Mouse (Mus musculus): ENCODE measurements around the gene Stox2.
A peak's percentile ranks its signal among the peaks of the same experiment; 100 is the strongest.

Stox2 gene

DNA sequence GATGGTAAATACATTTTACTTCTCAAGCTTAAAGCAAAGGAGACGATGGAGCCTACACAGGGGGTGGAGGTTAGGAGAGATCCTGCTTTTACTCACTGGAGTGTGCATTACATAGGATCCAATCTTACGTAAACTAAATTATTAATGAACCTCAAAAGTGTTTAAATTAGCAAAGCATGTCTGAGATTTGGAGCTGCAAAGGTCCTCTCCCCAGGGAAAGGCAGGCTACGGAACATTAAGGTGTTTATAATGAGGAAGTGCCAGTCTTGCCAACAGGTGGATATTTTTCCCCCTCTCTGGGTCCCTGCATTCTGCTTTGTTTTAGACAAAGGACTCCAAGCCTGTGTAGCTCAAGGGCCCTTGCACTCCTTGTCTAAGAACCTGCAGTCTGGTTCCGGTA, 205.3 kb downstream of the Stox2 start:
- DNase-seq = no peak

DNA sequence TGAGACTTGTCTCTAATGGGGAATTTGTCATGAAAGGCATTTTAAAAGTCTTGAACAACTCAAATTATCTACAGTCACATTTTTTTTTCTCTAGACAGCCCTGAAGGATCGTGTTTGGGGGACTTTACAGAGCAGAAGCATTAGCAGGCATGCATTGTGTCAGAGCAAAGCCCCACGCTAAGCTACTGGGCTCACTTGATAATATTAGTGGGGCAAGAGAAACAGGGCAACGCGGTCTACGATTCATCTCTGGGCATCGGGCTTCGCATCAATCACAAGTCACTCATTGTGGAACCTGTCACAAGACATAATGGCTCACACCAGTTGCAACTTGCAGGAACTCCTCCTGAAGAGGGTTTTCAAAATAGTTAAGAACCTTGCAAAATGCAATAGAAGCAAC, 205.9 kb downstream of the Stox2 start:
- DNase-seq = no peak

DNA sequence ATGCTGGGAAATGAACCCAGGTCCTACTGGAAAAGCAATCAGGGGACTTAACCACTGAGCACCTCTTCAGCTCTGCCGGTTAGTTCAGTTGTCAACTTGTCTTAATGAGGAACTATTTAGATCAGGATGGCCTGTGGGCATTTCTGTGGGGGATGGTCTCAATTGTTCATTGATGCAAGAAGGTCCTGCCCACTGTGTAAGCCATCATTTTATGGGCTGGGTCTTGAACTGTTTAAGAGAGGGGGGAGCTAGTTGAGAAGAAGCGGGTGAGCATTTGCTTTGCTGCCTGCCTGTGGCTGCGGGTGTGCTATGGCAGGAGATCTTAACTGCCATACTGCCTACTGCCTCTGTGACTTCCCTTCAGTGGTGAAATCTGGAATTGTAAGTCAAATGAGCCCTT, 214.1 kb downstream of the Stox2 start:
- no peak for DNase-seq

DNA sequence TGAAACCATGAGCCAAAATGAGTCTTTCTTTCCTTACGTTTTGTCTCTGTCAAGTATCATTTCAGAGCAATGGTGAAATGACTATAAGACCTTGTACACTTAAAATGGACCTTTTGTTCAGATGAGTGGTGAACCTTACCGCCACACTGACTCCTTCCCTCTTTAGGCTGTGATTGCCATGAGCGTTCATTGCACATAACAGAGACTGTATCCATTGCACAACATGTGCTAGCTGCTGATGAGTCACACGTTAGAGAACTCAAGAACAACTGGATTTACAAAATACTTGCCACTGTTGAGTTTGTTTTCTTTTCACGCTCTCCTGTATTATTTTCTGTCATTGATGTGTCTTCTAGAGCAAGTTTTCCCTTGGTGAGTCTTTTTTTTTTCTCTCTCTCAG, 216.1 kb downstream of the Stox2 start:
- DNase-seq = no peak

DNA sequence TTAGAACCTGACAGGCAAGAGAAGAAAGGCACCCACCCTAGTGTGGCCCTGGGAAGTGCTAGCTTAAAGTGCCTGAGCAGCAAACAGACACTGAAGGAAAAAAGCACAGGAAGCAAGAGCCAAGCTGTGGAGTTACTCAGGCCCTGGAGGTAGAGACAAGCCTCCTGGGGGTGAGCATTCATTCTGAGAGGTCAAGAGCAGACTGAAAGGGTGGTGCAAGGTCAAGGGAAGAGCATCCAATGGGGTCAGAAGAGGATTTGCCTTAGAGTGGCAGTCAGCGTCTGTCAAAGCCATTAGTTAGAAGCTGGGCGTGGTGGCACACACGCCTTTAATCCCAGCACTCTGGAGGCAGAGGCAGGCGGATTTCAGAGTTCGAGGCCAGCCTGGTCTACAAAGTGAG, 224.3 kb downstream of the Stox2 start:
- no peak for DNase-seq

DNA sequence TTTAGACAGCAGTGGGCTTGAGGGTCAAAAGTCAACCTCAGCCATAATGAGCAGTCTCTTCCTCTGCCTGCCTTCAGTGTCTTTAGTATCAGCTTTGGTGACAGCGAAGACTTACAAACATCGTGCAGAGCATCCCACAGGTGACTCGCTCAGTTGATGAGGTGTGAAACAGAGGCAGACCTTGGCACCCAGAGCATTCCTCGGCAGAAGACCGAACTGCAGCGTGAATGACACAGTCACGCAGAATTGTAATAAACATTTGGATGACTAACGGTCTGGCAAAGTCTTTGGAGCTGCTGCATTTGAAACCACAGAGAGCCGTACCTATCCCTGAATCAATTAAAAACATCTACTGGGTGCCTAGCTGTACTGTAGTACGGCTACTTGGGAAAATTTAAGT, 225.0 kb downstream of the Stox2 start:
- DNase-seq = no peak

DNA sequence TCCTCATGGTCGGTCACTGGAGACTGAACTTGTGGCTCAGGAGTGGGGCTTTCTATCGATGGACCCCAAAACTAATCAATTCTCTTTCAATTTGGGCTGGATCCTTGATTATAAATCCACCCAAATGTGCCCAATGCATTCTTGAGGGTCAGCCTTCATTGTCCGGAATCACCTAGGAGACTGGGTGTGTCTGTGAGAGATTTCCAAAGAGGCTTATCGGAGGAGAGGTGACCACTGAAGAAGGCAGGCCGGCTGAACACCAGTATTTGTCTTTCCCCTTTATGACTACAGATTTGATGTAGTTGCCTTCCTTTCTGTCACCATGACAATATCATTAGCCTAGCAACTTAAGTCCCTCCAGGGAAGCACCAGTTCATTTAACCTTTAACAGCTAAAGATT, 225.8 kb downstream of the Stox2 start:
- no peak for DNase-seq

DNA sequence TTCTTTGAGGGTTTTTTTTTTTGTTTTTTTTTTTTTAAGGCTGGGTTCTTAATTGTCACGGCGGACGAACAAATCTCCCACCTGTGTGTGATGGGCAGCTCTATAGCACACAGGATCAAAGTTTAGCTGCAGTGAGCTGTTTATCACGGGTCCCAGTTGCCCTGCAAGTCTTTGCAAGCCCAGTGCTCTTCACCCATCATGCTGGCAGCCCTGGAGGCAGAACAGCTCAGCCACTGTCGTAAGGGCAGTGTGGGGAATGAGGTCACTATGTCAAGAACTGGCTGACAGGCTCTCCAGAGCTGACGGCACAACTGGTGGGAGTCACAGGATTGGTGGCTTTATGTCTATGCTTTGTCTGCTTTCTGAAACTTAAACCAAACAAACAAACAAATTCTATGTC, 227.6 kb downstream of the Stox2 start:
- no peak for DNase-seq

DNA sequence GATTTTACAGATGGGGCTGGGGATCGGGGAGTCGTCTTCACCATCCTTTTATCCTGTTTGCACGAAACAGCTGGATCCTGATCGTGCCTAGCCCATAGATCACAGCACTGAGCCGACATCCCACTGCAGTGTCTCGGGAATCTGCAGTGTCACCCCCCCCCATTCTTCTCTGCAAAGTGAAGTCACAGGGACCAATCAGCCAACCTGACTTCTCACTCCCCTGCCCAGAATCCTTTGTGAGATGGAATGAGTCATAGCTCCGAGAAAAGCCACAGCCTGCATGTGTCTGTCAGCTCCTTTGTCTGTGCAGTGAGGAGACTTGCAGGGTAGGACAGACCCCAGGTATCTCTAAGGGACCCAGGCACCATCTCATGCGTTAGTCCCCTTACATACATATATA, 228.1 kb downstream of the Stox2 start:
- DNase-seq = no peak

DNA sequence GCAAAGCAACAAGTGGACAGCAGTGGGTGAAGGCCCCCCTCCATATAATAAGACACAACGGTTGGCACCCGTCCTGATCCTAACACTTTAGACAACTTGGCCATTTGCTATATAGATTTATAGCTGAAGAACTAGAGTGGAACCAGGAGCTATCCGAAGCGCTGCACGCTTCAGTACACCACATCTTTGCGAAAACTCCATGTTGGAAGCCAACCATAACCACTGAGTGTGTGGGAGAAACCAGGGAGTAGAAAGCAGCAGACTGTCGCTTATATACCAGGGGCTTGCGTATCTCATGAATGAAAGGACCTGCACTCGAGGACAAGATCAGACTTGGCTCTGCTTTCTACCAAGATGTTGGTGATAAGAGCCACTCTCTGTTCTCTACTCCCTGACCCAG, 234.0 kb downstream of the Stox2 start:
- no peak for DNase-seq

DNA sequence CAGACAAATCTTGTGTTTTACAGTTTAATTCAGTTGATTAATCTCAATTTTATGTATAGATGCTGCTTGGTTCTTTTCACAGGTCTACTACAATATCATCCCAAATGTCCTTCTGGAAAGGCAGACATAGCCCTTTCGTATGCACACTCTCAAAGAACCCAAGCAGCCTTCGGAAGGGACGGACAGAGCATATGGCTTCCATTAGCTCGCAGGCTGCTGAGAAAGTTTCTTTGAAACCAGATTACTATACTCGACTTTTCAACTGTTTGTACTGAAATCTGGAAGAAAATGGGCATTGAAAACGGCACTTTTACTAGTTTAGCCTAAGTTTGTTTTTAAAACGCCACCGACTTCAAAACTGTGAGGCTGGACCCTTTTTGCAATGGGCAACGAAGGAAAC, 234.9 kb downstream of the Stox2 start:
- no peak for DNase-seq

DNA sequence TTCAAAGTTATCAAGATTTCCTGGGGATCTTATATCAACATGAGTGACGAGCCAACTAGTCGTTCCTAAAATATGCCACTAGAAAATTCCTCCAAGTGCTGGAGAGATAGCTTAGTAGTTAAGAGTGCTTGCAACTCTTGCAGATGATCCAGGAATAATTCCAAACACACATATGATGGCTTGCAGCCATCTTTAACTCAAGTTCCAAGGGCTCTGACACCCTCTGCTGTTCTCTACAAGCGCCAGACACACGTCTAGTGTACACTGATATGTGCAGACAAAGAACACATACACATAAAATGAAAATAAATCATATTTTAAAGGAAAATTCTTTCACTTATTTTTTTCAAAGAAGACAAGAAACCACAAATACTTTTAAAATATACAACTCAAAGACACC, 237.9 kb downstream of the Stox2 start:
- DNase-seq = no peak

DNA sequence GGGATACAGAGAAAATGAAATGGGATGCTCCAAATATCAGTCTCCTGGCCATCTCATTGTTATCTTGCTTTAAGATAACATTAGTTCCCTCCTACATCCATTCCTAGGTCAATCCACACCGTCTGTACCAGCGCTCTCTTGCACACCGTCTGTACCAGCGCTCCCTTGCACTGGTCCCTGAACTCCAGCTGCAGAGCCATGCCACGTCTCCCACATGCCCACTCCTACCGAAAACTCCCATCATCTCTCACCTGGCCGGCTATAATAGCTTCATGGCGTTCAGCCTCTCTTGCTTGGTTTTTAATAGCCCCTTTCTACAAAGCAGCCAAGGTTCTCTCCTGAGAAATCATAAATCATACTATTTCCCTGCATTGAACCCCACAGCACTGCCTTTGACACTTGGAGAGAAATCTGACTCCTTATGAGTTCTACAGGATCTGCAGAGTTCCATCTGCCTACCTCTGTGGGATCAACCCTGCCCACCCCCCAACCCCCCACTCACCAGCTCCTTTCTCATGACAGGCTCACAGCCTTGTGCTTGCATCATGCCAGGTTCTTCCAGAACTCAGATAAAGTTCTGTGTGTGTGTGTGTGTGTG, 239.4 kb downstream of the Stox2 start:
- DNase-seq = no peak

DNA sequence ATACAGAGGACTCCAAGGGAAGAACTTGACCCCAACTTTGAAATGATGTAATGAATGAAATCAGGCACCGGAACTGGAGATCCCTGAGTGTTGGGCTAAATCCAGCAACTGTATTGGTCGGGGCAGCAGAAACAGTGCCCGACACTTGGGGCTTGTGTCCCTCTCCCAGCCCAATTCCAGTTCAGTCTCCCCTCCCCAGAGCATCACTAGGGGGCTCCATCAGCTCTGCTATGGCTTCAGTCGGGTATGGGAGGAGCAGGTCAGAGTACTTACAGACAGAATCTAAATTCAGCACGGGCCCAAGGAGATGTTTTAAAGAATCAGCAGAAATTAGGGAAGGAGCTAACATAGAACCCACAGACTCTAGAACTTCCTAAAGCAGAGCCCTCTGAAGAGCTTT, 240.7 kb downstream of the Stox2 start:
- DNase-seq = peak; percentile 18

DNA sequence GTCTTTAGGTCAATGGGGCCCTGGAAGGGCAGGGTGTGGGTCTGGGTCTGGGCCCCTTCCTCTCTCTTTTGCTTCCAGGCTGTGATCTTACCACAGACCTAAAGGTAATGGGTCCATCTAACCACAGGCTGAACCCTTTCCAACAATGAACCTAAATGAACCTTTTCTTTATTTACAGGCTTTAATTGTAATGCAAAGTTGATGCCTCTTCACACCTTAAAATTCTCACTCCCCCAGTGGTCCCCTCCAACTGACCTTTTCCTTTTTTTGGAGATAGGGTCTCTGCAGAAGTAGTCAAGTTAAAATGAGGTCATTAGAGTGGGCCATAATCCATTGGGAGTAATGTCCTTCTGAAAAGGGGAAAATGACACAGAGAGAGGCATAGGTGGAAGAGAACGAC, 249.8 kb downstream of the Stox2 start:
- no peak for DNase-seq

DNA sequence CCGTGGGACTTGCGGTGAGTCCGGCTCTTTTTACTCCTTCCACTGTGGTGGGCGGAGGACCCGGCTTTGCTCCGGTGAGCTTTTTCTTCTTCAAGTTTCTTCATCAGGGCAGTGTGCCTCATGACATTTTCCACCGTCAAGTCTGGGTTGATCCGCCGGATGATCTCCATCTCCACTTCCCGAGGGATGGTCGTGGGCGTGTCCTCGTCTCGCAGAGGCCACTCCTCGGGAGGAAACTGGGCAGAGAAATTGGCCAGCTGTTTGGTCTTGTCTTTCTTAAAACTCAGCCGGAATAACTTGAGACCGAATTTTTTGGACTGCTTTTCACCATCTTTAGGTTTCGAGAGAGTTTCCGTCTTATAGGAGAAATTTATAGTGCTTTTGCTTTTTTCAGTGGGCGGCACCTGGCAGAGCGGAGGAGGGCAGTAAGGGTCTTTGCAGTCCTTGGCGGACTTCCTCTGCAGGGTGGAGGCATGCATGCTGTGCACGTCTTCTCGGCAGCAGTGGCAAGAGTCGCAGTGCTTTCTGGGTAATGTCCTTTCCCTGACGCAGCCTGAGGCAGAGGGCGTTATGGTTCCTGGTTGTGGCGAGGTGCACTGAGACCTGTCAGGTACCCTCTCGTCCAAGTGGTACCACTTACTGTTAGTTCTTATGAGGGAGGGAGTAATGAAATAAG, 252.7 kb downstream of the Stox2 start:
- no peak for DNase-seq

DNA sequence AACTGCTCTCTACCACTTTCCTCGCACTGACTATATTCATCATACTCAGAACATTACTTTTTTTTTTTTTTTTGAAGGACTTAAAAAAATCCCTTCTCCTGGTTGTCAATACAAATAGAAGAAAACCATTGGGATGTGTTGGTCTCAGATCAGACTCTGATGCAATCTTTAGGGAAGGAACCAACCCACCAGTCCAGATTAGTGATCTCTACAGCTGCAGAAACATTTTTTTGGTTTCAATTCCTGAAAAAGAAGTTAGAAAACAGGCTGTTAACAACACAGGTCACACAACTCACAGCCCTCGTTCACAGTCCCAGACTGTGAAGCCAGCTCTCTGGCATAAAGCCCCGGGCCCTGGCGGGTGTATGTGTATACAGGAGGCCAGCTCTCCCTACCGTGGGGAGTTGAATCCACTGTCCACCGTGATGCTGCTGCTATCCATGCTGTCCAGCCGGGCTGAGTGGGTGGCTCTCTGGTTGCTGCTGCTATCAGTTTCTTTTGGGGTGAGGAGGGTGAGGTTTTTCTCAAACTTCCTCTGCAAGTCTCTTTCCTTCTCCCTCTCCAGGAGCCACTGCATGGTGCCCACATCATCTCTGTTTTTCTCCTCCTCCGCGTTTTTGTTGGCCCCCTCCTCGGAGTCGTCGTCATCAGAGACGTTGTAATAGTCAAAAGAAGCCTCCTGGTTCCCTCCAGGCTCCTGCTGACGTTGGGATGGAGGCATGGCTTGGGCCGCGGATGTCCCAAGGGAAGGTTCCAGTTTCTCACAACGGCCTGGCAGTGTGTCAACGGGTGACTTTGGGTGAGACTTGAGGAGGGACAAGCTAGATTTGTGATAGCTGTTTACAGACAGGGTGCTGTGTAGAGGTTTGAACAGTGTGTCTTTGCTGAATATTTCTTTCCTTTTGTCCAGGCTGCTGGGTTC, 254.5 kb downstream of the Stox2 start:
- DNase-seq = no peak

DNA sequence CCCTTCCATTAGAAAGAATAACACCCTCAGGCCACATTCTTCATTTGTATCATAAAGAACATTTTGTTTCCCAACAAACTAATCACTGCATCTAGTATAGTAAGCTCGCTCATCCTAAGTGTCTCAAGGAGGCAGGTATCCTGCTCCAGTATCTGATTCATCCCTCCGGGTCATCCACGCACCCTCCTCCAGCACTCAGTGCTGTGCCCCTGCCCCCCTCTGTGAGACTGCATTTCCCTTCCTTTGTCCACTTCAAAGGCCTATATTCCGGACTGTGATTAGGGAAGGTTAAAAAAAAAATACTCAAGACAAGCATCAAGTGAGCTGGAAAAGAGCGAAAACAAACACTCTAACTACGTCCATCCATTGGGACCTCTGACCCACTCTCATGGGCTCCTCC, 260.8 kb downstream of the Stox2 start:
- no peak for DNase-seq

DNA sequence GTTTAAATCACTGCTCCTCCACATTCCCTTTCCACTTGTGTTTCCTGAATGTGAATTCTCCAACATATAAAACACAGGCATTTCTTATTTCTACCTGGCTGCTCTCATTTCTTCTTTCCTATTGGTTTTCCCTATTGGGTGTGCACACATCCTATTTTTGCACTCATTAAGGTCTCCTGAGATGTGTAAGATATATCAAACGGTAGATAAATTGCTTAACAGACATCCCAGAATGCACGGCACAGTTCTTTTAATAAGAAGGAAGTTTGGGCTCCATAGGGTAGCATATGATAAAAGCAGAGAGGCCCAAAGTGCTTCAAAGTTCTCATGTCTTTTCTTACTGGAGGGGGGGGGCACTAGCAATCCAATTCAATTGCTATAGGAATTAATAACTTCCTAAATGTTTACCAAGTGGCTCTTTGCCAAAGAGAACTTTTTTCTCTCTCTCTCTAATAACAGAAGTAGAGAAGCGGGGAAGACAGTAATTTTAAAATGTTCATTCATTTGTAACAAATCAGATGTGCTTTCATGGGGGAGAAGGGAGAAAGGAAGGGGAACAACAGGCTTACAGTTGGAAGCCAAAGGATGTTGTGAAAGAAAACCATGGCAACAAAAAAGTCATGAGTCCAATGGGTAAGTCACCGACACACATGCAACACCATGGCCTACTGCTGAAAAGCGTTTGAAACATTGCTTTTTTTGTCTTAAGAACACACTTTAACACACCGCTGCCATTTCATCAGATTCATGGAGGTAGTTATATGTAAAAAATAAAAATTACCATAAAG, 263.2 kb downstream of the Stox2 start:
- no peak for DNase-seq

DNA sequence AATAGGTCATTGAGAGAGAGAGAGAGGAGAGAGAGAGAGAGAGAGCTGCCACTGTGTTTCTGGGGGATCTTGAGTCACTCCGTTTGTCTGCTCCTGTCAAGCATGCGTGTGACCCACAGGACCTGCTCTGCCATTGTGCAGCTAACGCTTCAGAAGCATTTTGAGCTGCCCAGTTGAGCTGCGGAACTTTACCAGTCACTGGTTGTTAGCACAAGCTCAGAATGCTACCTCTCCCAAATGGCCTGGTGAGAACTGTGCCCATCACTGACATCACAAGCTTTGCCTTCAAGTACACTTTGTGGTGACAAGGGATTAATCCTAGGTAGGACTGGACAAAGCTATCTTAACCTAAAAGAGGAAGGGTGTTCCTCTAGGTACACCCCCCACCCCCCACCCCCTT, 263.9 kb downstream of the Stox2 start:
- DNase-seq = no peak

DNA sequence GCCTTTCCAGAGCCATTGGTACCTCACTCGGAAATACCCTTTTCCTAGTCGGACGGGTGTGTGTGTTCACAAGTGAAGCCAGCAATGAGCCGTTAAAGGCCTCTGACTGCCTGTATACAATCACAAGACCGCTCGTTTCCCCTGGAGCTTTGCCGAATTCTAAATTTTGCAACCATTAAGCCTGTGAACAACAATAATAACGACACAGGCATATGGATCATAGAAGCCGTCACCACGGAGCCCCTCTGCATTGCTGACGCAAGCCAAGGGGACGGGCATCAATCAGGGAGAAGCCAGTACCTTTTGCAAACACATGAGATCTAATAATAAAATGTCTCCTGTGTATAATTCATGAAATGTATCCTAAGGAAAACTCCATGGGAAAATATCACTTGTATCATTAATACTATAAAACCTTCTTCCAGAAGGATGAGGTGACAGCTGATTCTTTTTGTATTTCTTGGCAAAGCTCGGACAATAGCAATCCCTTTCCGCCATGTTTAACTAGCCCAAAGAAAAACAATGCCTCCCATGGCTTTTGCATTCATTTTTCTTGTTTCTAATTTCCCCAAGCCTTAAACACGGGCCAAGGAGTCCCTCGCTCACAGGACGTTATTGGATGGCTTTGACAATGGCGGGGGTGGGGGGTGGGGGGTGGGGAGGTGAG, 265.0 kb downstream of the Stox2 start:
- no peak for DNase-seq

DNA sequence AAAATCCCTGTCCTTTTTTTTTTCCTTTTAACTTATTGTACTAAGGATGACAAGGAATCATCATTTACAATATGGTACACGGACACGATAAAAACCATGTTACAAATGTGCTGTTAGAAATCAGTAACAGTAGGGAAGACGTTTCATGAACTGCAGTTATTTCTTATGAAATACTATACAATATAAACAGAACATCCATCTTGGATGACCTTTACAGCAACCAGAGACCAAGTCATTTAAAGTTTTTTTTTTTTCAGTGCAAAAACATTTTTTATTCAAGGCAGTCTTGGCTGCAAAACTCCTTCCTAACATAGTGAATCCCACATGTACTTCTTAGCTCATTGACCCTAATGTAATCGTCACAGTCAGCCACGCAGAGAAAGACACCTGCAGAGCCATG, 266.0 kb downstream of the Stox2 start:
- no peak for DNase-seq

DNA sequence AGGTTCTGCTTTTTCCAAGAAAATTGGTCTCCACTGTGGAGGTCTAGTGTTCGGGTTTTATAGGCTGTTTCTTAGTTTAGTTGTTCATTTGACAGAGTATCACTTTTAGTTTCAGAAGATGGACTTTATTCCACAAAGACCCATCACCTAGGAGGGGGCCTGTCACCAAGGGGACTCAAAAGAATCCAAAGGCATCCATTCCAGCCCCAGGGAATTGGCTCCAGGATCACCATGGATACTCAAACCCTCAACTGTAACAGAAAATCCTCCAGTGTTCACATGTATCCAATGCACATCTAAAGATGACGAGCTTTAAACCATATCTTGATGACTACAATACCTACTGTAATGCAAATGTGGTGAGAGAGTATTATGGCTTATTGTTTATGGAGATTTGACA, 267.4 kb downstream of the Stox2 start:
- DNase-seq = no peak
